Mouse (Mus musculus): ENCODE data around the gene Ccl7.

The Ccl7 gene

GRCm38 (mm10) chr11:82045471-82045870, at the start of gene Ccl7:
Gene Ccl7 (plus strand): TSS chr11:82045712.
- in situ Hi-C loops (cut with MboI): no loop called here

GRCm38 (mm10) chr11:81996172-81996841, 49.2 kb upstream of the Ccl7 start:
- in situ Hi-C loops (cut with MboI): no loop called here

- in situ Hi-C loops (cut with MboI): no loop called here
Observed at GRCm38 (mm10) chr11:81997085-81997484, 48.4 kb upstream of the Ccl7 start.

- in situ Hi-C loops (cut with MboI): no loop called here
Observed at GRCm38 (mm10) chr11:81998646-81999045, 46.9 kb upstream of the Ccl7 start.

GRCm38 (mm10) chr11:81999469-81999868, 46.0 kb upstream of the Ccl7 start:
- in situ Hi-C loops (cut with MboI): no loop called here

GRCm38 (mm10) chr11:82000581-82000980, 44.9 kb upstream of the Ccl7 start:
- in situ Hi-C loops (cut with MboI): no loop called here

- in situ Hi-C loops (cut with MboI): no loop called here
Observed at GRCm38 (mm10) chr11:82004810-82005209, 40.7 kb upstream of the Ccl7 start.

- in situ Hi-C loops (cut with MboI): no loop called here
Observed at GRCm38 (mm10) chr11:82006796-82007423, 38.6 kb upstream of the Ccl7 start.

GRCm38 (mm10) chr11:82010115-82010514, 35.4 kb upstream of the Ccl7 start:
- in situ Hi-C loops (cut with MboI): no loop called here

GRCm38 (mm10) chr11:82011411-82012193, 33.9 kb upstream of the Ccl7 start:
- in situ Hi-C loops (cut with MboI): no loop called here

GRCm38 (mm10) chr11:82013756-82014155, 31.8 kb upstream of the Ccl7 start:
- in situ Hi-C loops (cut with MboI): no loop called here

GRCm38 (mm10) chr11:82015066-82015465, 30.4 kb upstream of the Ccl7 start:
- in situ Hi-C loops (cut with MboI): no loop called here

- in situ Hi-C loops (cut with MboI): no loop called here
Observed at GRCm38 (mm10) chr11:82016181-82016780, 29.2 kb upstream of the Ccl7 start.

GRCm38 (mm10) chr11:82019389-82019788, 26.1 kb upstream of the Ccl7 start:
- in situ Hi-C loops (cut with MboI): no loop called here

GRCm38 (mm10) chr11:82019793-82020192, 25.7 kb upstream of the Ccl7 start:
- in situ Hi-C loops (cut with MboI): no loop called here

GRCm38 (mm10) chr11:82021406-82021805, 24.1 kb upstream of the Ccl7 start:
- in situ Hi-C loops (cut with MboI): no loop called here

- in situ Hi-C loops (cut with MboI): no loop called here
Observed at GRCm38 (mm10) chr11:82022504-82023056, 22.9 kb upstream of the Ccl7 start.

GRCm38 (mm10) chr11:82023769-82024168, 21.7 kb upstream of the Ccl7 start:
- in situ Hi-C loops (cut with MboI): no loop called here

- in situ Hi-C loops (cut with MboI): no loop called here
Observed at GRCm38 (mm10) chr11:82030171-82030570, 15.3 kb upstream of the Ccl7 start.

- in situ Hi-C loops (cut with MboI): no loop called here
Observed at GRCm38 (mm10) chr11:82032136-82032535, 13.4 kb upstream of the Ccl7 start.

GRCm38 (mm10) chr11:82032678-82033344, 12.7 kb upstream of the Ccl7 start:
- in situ Hi-C loops (cut with MboI): no loop called here

GRCm38 (mm10) chr11:82034446-82034845, 11.1 kb upstream of the Ccl7 start:
- in situ Hi-C loops (cut with MboI): no loop called here

Measured in mature B cell (primary cell).